ENCODE assay signal across 11 mouse cellular contexts in the genomic region with DNA sequence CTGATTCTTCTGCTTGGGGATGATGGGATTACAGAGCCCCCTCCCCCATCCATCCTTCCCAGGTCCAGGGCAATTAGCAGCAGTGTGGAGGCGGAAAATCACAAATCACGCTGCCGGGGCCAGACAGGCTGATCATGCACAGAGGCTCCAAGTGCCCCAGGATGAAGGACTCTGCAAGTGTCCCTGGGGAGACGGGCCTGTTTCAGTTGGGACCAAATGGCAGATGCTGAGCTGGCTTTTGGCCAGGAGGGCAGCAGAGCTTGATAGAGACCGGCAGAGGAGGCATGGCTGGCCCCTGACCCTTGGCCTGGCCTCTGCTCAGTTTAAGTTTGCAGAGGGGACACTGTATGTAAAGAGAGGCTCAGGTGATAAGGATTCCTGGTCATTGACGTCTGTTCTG. TPM values are rescaled to one million over a fixed set of nuclear protein-coding genes. Genes with fewer than 3 reads are reported as not detected.
DNase-seq lines count a peak whose midpoint lies in the region; ATAC-seq and TF ChIP-seq lines count a peak whose summit lies in the region.
"Had no signal": no experiment of that assay in that cellular context is flagged by ENCODE, and none has a peak within 500 bp of the region (broad histone marks: within the 10 kb centered on the region; RNA-seq: fewer than 3 reads in every experiment).

No protein-coding gene starts in this region.

- 0 out of 2 replicates have a peak, but pooled peaks cover 3% of the 10 kb centered on the region for H3K4me1 ChIP-seq in hindbrain, postnatal 0 days (ENCODE audit: insufficient read depth, low read length)
- peaks cover 11% of the 10 kb centered on the region; the same call in 1 of the 2 replicates for H3K4me1 ChIP-seq in midbrain, embryonic 14.5 days (ENCODE audit: control insufficient read depth, insufficient read depth, low read length)

- H3K27ac ChIP-seq in hindbrain, postnatal 0 days, result no peak overlapping the region
- H3K27ac ChIP-seq in midbrain, embryonic 14.5 days (replicated peaks; ENCODE audit: low read depth, low read length), result no peak overlapping the region
- H3K27ac ChIP-seq: neural tube, embryonic 15.5 days had no signal

- H3K4me2 ChIP-seq in hindbrain, postnatal 0 days (ENCODE audit: low read depth, low read length), result no peak overlapping the region
- no peak overlapping the region for H3K4me2 ChIP-seq in midbrain, embryonic 14.5 days (ENCODE audit: low read length)
- H3K4me2 ChIP-seq: neural tube, embryonic 15.5 days had no signal

- DNase-seq in kidney, postnatal 4 days, result peak; percentile 48 to 58
- DNase-seq in kidney, postnatal 36 days, result no peak
- peak; percentile 69 to 75 for DNase-seq in cerebellum, postnatal 10 days
- peak; percentile 29 for DNase-seq in hindbrain, postnatal 0 days (ENCODE audit: low spot score)
- DNase-seq in midbrain, embryonic 14.5 days, result peak; percentile 54
- DNase-seq in spleen, postnatal 14 days (ENCODE audit: low spot score in 2 of 2), result no peak
- DNase-seq: adrenal gland, postnatal 14 days; gastrocnemius, postnatal 25 days; heart, postnatal 4 days had no signal

- ATAC-seq in hindbrain, postnatal 0 days, result no peak
- ATAC-seq in midbrain, embryonic 14.5 days (ENCODE audit: low FRiP score, low TSS enrichment), result no peak
- no peak for ATAC-seq in erythroblast, adult 5-6 weeks (replicated peaks; ENCODE audit: low FRiP score, poor library complexity, severe bottlenecking)

- H3K4me3 ChIP-seq in hindbrain, postnatal 0 days (ENCODE audit: low read length), result no peak overlapping the region
- no peak overlapping the region for H3K4me3 ChIP-seq in midbrain, embryonic 14.5 days (replicated peaks; ENCODE audit: low read depth, low read length)
- H3K4me3 ChIP-seq: neural tube, embryonic 15.5 days had no signal

- TF ChIP-seq CTCF in hindbrain, postnatal 0 days (IDR thresholded peaks at IDR 0.05; ENCODE audit: low read depth), result no peak

- H3K9me3 ChIP-seq in hindbrain, postnatal 0 days (ENCODE audit: low read length), result no peaks in the 10 kb centered on the region
- H3K9me3 ChIP-seq in midbrain, embryonic 14.5 days (ENCODE audit: control insufficient read depth, low read length), result no peaks in the 10 kb centered on the region
- H3K9me3 ChIP-seq: neural tube, embryonic 15.5 days had no signal

- 39% methylated on average over 6 of the region's 6 CpGs for WGBS in hindbrain, postnatal 0 days
- WGBS in midbrain, embryonic 14.5 days, result 23% methylated on average over 6 of the region's 6 CpGs

- no peaks in the 10 kb centered on the region for H3K36me3 ChIP-seq in hindbrain, postnatal 0 days (ENCODE audit: insufficient read depth, low read length)
- H3K36me3 ChIP-seq in midbrain, embryonic 14.5 days (ENCODE audit: control insufficient read depth, insufficient read depth, low read length), result no peaks in the 10 kb centered on the region
- H3K36me3 ChIP-seq: neural tube, embryonic 15.5 days had no signal

- no peak overlapping the region for H3K9ac ChIP-seq in hindbrain, postnatal 0 days (replicated peaks; ENCODE audit: low read length)
- no peak overlapping the region for H3K9ac ChIP-seq in midbrain, embryonic 14.5 days (replicated peaks; ENCODE audit: low read length)
- H3K9ac ChIP-seq: neural tube, embryonic 15.5 days had no signal

- no peaks in the 10 kb centered on the region for H3K27me3 ChIP-seq in hindbrain, postnatal 0 days (ENCODE audit: insufficient read depth, low read length)
- H3K27me3 ChIP-seq in midbrain, embryonic 14.5 days (ENCODE audit: control insufficient read depth, insufficient read depth, low read length), result no peaks in the 10 kb centered on the region

RNA-seq across cellular contexts. Expression of gene Mrpl23, which starts 30.7 kb away (rescaled TPM):
- 64.0 and 69.3 TPM in 2 replicates for total RNA-seq in hindbrain, postnatal 0 days (2014; rRNA removed)
- polyA plus RNA-seq in hindbrain, postnatal 0 days (2015; fragmentation: Nextera tagmentation; extraction: Ambion mirVana), result 17.4 and 25.5 TPM in 2 replicates
- 11.9 and 23.9 TPM in 2 replicates for polyA plus RNA-seq in midbrain, embryonic 14.5 days (2014; fragmentation: Nextera tagmentation; extraction: Ambion mirVana)
- total RNA-seq in erythroblast, adult 5-6 weeks (2015; ENCODE audit: low replicate concordance), result not detected in 2 replicates
- 3.7 and 8.1 TPM in 2 replicates for total RNA-seq in erythroblast, adult 5-6 weeks (2017; ENCODE audit: low replicate concordance)

Comparison
In these comparisons a context has a peak if more than half of its experiments do, and no peak if none do; other contexts are left out.
1. DNase-seq: peak in kidney, postnatal 4 days (2 of 2), cerebellum, postnatal 10 days (2 of 2), hindbrain, postnatal 0 days (single experiment) and midbrain, embryonic 14.5 days (single experiment); none in kidney, postnatal 36 days (0 of 2) and spleen, postnatal 14 days (0 of 2).